Mouse (Mus musculus) intestine, embryonic 16.5 days (tissue): Measurements from ENCODE around the gene Zdhhc4. TPM values are rescaled to one million over a fixed set of nuclear protein-coding genes. Genes with fewer than 3 reads are reported as not detected.

Experiments used
- ATAC-seq: fragments of 200-750 bp; cut with Nextera tagmentation; 2 replicates; pipeline ENCODE4 v1.8.0; 2017; ENCODE audit warnings: moderate TSS enrichment, moderate library complexity
- H3K27ac ChIP-seq: fragments of 300-500 bp; sonication (generic); 2 replicates; pipeline ENCODE4 v1.5.1; 2014; ENCODE audit warnings: mild to moderate bottlenecking, low read length
- H3K27me3 ChIP-seq: fragments of 300-500 bp; sonication (generic); replicated peaks from 2 replicates; pipeline ENCODE4 v1.6.1; 2014; ENCODE audit warnings: low read length, control low read depth, mixed read lengths; ENCODE audit not compliant: control insufficient read depth, insufficient read depth
- H3K36me3 ChIP-seq: fragments of 300-500 bp; sonication (generic); 2 replicates; pipeline ENCODE4 v1.6.1; 2014; ENCODE audit warnings: low read length, control low read depth; ENCODE audit not compliant: control insufficient read depth, insufficient read depth
- H3K4me1 ChIP-seq: fragments of 300-500 bp; sonication (generic); 2 replicates; pipeline ENCODE4 v1.6.1; 2014; ENCODE audit warnings: low read length, control low read depth, mixed read lengths; ENCODE audit not compliant: control insufficient read depth, insufficient read depth
- H3K4me2 ChIP-seq: fragments of 300-500 bp; sonication (generic); 2 replicates; pipeline ENCODE4 v1.6.1; 2014; ENCODE audit warnings: low read depth, low read length, control low read depth
- H3K4me3 ChIP-seq: fragments of 300-500 bp; sonication (generic); 2 replicates; pipeline ENCODE4 v1.5.1; 2014; ENCODE audit warnings: mild to moderate bottlenecking, low read length
- H3K9ac ChIP-seq: fragments of 300-500 bp; sonication (generic); 2 replicates; pipeline ENCODE4 v1.6.1; 2014; ENCODE audit warnings: low read depth, low read length
- H3K9me3 ChIP-seq: fragments of 300-500 bp; sonication (generic); 2 replicates; pipeline ENCODE4 v1.6.1; 2016; ENCODE audit warnings: low read length, control low read depth; ENCODE audit not compliant: control insufficient read depth
- WGBS: fragments of 180-500 bp; shearing (Covaris S2); extraction: QIAGEN DNeasy Blood & Tissue Kit; methylation state at CpG from one replicate; pipeline ENCODE4 v1.1.7; 2014; 5-methylcytosine and 5-hydroxymethylcytosine counted together
- polyA plus RNA-seq: library from polyadenylated mRNA; unstranded; fragments of >200 nt; fragmentation: Nextera tagmentation; extraction: Ambion mirVana; gene quantifications from 2 replicates; pipeline ENCODE4 v1.2.1, GENCODE M21; 2015

The Zdhhc4 gene
- polyA plus RNA-seq, result 61.6 and 66.0 TPM in 2 replicates

DNA sequence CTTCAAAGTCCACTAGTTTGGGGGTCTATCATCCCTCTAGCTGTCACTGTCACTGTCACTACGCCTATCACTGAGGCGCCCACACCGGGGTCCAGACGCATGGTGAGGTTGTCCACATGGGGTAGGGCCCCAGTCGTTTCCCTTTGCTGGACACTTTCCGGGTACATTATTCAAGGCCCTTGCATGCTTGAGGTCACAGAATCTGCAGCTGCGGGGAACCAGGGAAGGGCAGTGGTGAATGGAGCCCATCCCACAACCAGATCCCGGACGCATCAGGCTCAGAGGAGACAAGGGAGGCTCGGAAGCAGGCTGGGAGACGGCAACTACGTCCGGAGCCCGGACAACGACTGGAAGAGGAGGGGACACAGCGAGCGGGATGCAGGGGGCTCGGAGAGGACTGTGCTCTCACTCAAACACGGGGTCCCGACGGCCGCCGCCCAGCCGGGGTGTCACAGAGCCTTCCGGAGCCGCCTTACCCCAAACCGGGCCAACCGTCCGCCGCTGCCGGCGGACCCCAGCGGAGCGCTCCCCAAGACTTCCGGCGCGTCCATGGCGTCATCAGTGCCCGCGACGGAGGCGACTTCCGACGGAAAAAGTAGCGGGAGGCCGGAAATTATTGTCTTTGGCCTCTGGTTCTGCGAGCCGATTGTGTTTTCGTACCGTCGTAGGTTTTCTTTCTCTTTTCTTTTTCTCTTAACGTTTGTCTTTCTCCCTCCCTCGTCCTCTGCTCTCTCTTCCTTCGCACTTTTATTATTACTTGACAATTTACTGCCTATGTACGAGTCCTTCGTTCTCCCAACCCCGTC lies at the start of gene Zdhhc4:
Gene Zdhhc4 (minus strand): TSS at position 567 of the 806 bp plus-strand sequence.
- Histone ChIP-seq H3K9ac (peak within 1 kb of the TSS; percentile 87), H3K4me2 (peak within 1 kb of the TSS; percentile 70), H3K4me1 (peaks cover 13% of the 10 kb centered on the region), H3K36me3 (peaks cover 18% of the 10 kb centered on the region), H3K27me3 (no peaks in the 10 kb centered on the region), H3K9me3 (no peaks in the 10 kb centered on the region), H3K27ac (peak within 1 kb of the TSS; percentile 38; the same call in 1 of the 2 replicates), H3K4me3 (peak within 1 kb of the TSS; percentile 69)
- WGBS, result under 1% methylated on average over 57 of the region's 57 CpGs
- peak; percentile 87 for ATAC-seq

DNA sequence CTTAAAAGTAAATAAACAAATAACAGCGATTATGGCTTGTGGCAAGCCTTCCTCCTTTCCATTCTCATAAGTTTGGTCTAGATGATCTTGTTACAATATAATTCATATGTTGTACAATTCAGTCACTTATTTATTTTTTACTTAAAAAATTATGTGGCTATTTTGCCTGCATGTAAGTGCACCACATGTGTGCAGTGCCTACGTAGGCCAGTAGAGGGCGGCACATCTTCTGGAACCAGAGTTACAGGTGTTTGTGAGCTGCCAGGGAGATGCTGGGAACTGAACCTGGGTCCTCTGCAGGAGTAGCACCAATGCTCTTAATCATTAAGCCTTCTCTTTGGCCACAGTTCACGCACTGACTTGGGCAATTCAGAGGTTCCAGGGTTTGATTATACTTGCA lies 47.1 kb upstream of the Zdhhc4 start:
- H3K27me3 ChIP-seq, result peaks cover 28% of the 10 kb centered on the region
- H3K27ac ChIP-seq, result no peak overlapping the region
- no peak overlapping the region for H3K4me3 ChIP-seq
- no peak for ATAC-seq
- WGBS, result 80% methylated on average over 4 of the region's 4 CpGs
- no peaks in the 10 kb centered on the region for H3K9me3 ChIP-seq
- H3K9ac ChIP-seq, result no peak overlapping the region
- H3K4me1 ChIP-seq, result peaks cover 6% of the 10 kb centered on the region; the same call in 1 of the 2 replicates
- no peaks in the 10 kb centered on the region for H3K36me3 ChIP-seq
- no peak overlapping the region for H3K4me2 ChIP-seq

DNA sequence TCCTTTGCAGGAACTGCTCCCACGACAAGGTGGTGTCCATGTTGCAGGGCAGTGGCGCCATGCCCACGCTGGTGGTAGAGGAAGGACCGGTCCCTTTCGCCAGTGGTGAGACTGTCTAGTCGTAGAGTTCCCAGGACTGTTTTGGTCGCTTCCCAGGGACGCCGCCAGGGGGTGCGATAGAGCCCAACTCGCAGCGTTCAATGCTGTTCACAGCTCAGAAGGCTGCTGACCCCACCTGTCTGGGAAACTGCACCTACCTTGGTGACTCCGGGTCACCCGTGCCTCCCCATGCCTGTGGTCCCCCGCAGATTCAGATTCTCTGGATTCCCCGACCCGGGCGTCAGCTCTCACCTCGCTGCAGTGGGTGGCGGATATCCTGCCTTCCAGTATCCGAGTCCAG lies 46.2 kb upstream of the Zdhhc4 start:
- Histone ChIP-seq H3K9me3 (no peaks in the 10 kb centered on the region), H3K9ac (peak overlapping the region; percentile 55)
- WGBS, result 10% methylated on average over 21 of the region's 21 CpGs

DNA sequence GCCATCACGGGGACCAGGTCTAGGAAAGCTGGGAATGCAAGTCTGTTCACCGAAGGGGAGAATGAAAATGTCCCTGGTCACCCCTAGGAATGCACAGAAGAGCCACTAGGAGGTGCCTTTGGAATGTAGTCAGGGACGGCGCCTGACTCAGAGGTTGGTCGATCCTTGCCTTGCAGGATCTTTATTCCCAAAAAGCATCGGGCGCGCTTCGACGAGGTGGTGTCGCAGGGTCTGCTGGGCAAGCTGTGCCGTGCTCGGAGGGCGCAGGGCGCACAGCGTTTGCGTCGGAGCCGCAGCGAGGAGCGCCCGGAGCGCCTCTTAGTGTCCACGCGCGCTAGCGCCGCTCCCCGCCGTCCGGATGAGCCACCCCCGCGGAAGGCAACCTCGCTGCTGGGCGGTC lies 43.8 kb upstream of the Zdhhc4 start:
- peaks cover 12% of the 10 kb centered on the region for H3K4me1 ChIP-seq
- 1% methylated on average over 34 of the region's 35 CpGs for WGBS
- no peaks in the 10 kb centered on the region for H3K36me3 ChIP-seq
- peak overlapping the region; percentile 75 for H3K4me2 ChIP-seq
- peak overlapping the region; percentile 59 for H3K9ac ChIP-seq
- H3K27ac ChIP-seq, result no peak overlapping the region
- ATAC-seq, result no peak
- peaks cover 62% of the 10 kb centered on the region for H3K27me3 ChIP-seq
- H3K9me3 ChIP-seq, result no peaks in the 10 kb centered on the region
- peak overlapping the region; percentile 46 for H3K4me3 ChIP-seq

More for the DNA sequence above, 46.2 kb upstream of the Zdhhc4 start:
- peak overlapping the region; percentile 58 for H3K4me2 ChIP-seq
- peak; percentile 79 for ATAC-seq
- H3K27me3 ChIP-seq, result peaks cover 37% of the 10 kb centered on the region
- peak overlapping the region; percentile 38 for H3K4me3 ChIP-seq
- peaks cover 6% of the 10 kb centered on the region; the same call in 1 of the 2 replicates for H3K4me1 ChIP-seq
- H3K27ac ChIP-seq, result no peak overlapping the region
- no peaks in the 10 kb centered on the region for H3K36me3 ChIP-seq

DNA sequence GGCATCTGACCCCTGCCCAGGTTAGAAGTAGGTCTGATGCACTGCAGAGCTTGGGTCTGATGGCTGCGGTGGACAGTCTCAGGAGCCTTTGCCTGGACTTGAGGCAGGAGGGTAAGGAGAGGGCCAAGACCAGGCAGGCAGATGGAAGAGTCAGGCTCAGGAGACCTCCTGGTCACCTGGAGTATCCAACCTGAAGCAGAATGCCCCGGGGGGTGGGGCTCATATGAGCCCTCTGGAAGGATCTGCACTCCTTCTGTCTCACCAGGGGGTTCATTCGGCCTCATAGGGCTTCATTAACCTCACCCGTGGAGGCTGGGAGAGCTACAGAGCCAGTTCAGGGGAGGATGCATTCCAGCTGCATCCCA lies 42.1 kb upstream of the Zdhhc4 start:
- no peak overlapping the region for H3K27ac ChIP-seq
- H3K36me3 ChIP-seq, result no peaks in the 10 kb centered on the region
- no peaks in the 10 kb centered on the region for H3K9me3 ChIP-seq
- ATAC-seq, result no peak
- no peak overlapping the region for H3K4me3 ChIP-seq
- no peak overlapping the region for H3K4me2 ChIP-seq
- peaks cover 12% of the 10 kb centered on the region for H3K4me1 ChIP-seq
- H3K27me3 ChIP-seq, result peaks cover 67% of the 10 kb centered on the region
- H3K9ac ChIP-seq, result no peak overlapping the region
- WGBS, result 55% methylated on average over 4 of the region's 4 CpGs

DNA sequence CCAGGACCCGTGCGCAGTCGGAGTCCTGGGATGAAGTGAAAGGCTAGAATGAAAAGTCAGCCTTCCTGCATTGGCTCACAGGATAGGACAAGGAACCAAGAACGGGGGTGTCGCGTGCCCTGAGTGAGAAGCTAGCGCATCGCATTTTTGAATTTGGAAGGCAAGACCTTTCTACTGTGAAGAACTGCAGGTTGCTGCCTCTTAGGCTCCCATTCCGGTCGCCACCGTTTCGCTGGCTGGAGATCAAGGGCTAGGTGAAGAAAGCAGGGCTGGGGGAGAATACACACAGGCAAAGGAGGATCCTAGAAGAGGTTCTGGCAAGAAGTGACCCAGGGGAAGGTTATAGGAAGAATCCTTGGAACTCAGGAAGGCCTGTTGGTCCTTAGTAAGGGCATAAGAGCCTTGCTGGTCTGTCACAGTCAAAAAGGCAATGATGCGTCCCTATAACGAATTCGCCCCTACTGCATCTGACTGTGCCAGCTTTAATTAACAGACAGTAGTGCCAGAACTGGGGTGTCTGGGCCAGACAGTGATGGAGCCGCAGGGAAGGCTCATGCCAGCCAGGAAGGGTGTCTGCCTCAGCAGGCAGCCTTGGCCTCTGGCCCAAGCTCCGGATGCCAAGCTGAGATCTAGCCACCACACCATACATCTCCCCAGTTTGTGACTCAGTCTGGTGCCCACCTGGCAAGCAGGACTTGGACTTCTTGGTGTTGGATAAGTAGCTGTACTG lies 41.5 kb upstream of the Zdhhc4 start:
- Histone ChIP-seq H3K4me1 (peaks cover 12% of the 10 kb centered on the region), H3K9me3 (no peaks in the 10 kb centered on the region), H3K4me3 (no peak overlapping the region; the same call in 1 of the 2 replicates), H3K4me2 (peak overlapping the region; percentile 53), H3K27ac (no peak overlapping the region), H3K9ac (no peak overlapping the region), H3K27me3 (peaks cover 67% of the 10 kb centered on the region), H3K36me3 (no peaks in the 10 kb centered on the region)
- ATAC-seq, result no peak
- 32% methylated on average over 17 of the region's 17 CpGs for WGBS

DNA sequence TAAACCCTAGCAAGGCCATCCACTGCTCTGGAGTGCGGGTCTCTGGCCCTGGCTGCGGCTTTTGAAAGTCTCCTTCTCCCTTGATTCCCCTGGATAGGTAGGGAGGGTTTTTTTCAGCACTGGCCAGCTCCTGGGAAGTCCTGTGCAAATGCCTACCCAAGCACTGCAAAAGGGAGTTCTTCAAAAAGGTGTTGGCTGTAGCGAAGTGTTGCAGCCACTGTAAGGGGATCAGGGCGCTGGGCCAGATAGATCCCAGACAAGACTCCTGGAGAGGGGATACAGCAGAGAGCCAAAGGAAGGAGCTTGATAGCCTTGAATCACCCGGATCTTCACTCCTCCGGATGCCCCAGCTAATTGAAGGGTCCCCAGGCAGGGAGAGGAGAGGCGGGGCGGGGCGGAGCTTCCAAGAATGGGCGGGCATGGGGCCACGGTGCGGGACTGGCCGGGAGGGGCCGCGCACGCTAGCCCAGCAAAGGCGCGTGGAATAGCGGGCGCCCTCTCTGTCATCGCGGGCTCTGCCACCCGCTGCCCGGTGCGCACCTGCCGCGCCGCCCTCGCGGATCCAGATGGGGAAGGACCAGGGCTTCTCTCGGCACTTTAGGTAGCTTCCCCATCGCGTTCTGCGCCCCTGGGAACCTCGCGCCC lies 40.7 kb upstream of the Zdhhc4 start:
- H3K27me3 ChIP-seq, result peaks cover 71% of the 10 kb centered on the region
- no peak overlapping the region for H3K9ac ChIP-seq
- peak overlapping the region; percentile 53 for H3K4me2 ChIP-seq
- no peak for ATAC-seq
- no peaks in the 10 kb centered on the region for H3K36me3 ChIP-seq
- H3K9me3 ChIP-seq, result no peaks in the 10 kb centered on the region
- no peak overlapping the region for H3K27ac ChIP-seq
- 1% methylated on average over 32 of the region's 36 CpGs for WGBS
- H3K4me1 ChIP-seq, result peaks cover 12% of the 10 kb centered on the region
- H3K4me3 ChIP-seq, result peak overlapping the region; percentile 31

DNA sequence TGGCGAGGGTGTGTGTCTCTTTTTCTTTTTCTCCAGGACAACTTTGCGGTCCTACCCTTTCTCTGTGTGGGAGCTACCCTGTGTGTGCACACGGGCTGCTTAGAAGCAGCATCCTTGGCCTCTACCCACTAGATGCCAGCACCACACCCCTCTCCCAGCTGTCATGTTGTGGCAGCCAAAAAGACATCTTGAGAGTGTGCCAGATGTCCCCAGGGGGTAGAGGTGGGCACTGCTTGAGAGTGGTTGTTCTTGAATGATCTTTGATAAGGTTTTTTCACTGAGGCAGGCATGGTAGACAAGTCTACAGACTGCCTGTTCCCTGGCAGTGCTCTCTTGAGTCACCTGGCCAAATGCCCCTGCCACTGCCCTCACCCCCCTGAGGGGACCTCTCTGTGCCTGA lies 38.9 kb upstream of the Zdhhc4 start:
- H3K27ac ChIP-seq, result no peak overlapping the region
- H3K4me1 ChIP-seq, result peaks cover 13% of the 10 kb centered on the region
- H3K36me3 ChIP-seq, result no peaks in the 10 kb centered on the region
- H3K27me3 ChIP-seq, result peaks cover 61% of the 10 kb centered on the region
- no peak overlapping the region for H3K9ac ChIP-seq
- no peak overlapping the region for H3K4me2 ChIP-seq
- WGBS, result 81% methylated on average over 3 of the region's 3 CpGs
- no peak overlapping the region for H3K4me3 ChIP-seq
- no peak for ATAC-seq
- no peaks in the 10 kb centered on the region for H3K9me3 ChIP-seq
